Mouse (Mus musculus) gonadal fat pad, adult 2 months (tissue): Measurements from ENCODE around the gene Gas2l1. TPM values are rescaled to one million over a fixed set of nuclear protein-coding genes. Genes with fewer than 3 reads are reported as not detected.

ENCODE experiments used
- polyA plus RNA-seq: library from polyadenylated mRNA; depleted of rRNA; stranded (reverse); fragments of >200 nt; gene quantifications from 2 replicates; pipeline ENCODE4 v1.2.3, GENCODE M21; 2012; rRNA removed

The Gas2l1 gene
- polyA plus RNA-seq, 1 experiment: 157 TPM

Other genes starting within 250 kb of the Gas2l1 start
- 41.0 and 45.8 TPM in 2 replicates for gene Nf2, start 215.8 kb downstream of the Gas2l1 start, polyA plus RNA-seq
- gene Nipsnap1, start 191.4 kb downstream of the Gas2l1 start, polyA plus RNA-seq: 19.6 and 19.9 TPM in 2 replicates
- gene Thoc5, start 170.0 kb downstream of the Gas2l1 start, polyA plus RNA-seq: 17.9 and 21.3 TPM in 2 replicates
- gene Nefh, start 117.3 kb downstream of the Gas2l1 start, polyA plus RNA-seq: 0.03 and 0.16 TPM in 2 replicates
- 102 and 104 TPM in 2 replicates for gene Ap1b1, start 78.5 kb downstream of the Gas2l1 start, polyA plus RNA-seq
- gene Rasl10a, start 7.2 kb downstream of the Gas2l1 start, polyA plus RNA-seq: 36.5 and 47.3 TPM in 2 replicates
- gene Rhbdd3, start 33.6 kb upstream of the Gas2l1 start, polyA plus RNA-seq: 69.3 and 74.2 TPM in 2 replicates
- gene Ewsr1, start 33.9 kb upstream of the Gas2l1 start, polyA plus RNA-seq: 277 and 449 TPM in 2 replicates
- gene Emid1, start 86.9 kb upstream of the Gas2l1 start, polyA plus RNA-seq: 120 and 182 TPM in 2 replicates
- 23.9 and 32.2 TPM in 2 replicates for gene Kremen1, start 196.2 kb upstream of the Gas2l1 start, polyA plus RNA-seq